Mouse (Mus musculus) urinary bladder, postnatal 14 days (tissue): ENCODE measurements around the gene Mmel1.

Experiments
- DNase-seq: peaks from one replicate; pipeline ENCODE4 v3.0.0; 2021; ENCODE audit warnings: low spot score

Mmel1 gene

DNA sequence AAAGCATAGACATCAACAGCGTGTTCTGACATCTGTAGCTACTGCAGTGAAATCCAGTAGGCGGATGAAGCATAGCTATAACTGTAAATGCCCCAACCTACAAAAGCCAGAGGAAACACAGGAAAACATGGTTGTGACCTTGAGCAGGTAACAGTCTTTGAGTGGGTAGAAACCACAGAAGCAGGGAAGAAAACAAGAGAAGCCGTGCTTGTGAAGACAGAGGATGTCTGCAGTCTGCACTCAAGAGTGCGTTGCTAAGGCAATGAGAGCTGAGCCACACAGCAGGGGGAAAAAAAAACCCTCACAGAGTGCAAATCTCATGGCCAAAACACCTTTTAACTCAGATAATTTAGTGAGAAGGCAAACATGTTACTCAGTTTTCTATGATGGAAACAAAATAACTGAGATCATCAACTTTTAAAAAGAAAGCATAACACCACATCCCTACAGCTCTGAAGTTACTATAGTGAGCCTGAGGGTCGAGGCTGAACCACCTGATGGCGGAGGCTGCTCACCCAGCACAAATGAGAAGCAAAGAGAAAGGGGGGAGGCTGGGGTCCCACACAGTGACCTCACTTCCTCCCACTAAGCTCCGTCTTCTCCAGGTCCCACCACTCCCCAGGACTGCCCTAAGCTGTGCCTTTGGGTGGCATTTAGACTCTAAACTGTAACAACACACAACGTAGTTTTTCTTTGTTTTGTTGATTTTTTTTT, 67.3 kb downstream of the Mmel1 start:
- no peak for DNase-seq

DNA sequence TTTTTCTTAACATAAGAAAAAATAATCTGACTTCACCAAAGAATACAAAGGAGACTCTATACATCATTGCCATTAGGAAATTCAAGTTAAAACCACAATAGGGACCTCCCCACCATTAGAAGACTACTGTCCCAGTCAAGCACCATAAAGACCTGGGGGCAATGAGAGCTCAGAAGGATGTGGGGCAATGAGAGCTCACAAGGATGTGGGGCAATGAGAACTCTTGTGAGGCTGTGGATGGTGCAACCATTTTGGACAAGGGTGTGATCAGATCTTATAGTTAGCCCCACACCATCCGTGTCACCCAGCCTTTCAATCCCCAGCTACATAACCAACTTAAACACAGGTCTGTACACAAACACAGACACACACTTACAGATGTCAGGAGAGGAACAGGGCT, 68.4 kb downstream of the Mmel1 start:
- DNase-seq: no peak

DNA sequence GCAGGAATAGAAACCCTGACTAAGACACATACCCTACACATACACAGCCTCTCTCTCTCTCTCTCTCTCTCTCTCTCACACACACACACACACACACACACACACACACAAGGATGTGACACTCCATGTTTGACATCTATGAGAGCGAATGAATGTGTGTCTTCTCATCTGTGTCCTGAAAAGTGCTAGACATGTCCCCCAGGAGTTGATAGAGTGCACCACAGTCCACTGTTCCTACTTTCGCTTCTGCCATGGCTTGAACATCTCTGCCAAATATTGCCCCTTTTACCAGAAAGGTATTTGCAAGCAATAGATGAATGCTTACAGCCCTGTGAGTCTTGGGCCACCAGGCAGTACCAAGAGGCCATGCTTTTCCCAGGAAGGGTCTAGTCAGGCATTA, 70.8 kb downstream of the Mmel1 start:
- no peak for DNase-seq

DNA sequence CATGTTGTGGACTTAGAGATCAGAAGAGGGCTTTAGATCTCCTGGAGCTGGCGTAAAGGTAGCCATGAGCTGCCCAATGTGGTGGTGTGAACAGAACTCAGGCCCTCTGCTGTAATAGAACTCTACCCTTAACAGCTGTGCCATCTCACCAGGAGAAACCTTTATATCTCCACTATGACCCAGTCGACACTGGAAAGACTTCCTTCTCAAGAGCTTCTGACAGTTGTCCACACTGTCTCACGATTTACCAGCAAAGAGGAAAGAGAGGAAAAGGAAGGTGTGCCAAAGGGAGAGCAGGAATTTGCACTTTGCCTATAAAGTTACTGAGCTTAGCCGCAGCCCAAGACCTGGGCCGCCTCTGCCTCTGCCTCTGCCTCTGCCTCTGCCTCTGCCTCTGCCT, 72.4 kb downstream of the Mmel1 start:
- DNase-seq: no peak

DNA sequence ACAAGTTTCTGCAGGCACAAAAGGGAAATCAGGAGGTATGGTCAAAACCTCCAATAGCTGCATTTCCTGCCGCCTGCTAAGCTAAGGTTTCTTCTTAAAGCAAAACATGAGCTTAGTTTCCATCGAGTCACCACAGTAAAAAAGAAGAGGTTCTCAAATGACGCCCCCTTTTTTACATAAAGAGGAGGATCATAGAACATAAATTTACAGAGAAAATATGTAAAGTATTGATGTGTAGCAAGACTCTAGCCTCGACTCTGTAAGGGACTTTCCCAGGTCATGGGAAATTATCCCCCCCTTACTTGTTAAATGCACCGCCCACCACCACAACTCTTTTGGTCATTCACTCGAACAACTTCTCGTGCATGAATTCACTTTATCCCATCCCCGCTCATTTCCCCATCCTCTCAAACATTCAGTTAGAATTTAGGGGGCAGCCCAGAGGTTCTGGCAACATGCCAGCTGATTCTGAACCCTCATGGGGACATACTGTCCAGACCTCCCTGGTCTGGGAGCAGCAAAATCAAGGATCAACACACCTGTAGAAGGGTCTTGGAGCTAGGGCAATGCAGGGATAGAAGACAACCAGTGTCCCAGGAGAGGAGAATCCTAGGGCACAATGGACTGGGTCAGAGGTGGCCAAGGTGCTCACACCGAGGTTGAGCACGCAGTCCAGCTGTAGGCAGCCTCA, 73.4 kb downstream of the Mmel1 start:
- no peak for DNase-seq

DNA sequence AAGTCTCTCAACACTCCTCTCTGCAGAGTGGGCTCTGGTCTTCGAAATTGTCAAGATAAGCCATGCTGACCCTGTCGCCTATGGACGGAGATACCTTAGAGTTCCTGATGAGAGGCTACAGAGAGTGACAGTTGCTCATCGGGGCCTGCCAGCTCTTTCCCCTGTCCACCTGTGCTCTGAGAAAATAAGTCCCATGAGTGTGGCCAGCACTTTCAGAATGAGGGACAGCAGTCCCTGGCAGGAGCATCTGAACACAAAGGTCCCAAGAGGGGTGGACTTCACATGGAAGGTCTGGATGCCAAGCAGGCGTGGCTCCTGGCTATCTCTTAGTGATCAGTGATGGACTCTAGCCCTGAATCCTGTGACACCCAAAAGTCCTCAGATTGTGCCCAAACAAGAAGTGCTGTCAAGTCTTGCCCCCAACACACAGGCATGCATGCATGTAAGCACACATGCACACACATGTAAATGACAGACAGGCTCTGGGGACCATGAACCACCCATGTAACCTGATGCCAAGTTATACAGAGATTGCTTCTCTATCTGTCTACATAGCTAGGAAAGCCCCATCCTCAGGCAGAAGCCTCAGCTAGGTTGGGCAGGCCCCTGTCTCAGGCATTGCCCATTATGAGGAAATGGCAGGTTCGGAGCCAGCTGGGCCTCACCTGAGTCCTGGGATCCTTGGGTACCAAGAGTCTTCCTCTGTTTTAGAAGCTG, 74.1 kb downstream of the Mmel1 start:
- DNase-seq: no peak

DNA sequence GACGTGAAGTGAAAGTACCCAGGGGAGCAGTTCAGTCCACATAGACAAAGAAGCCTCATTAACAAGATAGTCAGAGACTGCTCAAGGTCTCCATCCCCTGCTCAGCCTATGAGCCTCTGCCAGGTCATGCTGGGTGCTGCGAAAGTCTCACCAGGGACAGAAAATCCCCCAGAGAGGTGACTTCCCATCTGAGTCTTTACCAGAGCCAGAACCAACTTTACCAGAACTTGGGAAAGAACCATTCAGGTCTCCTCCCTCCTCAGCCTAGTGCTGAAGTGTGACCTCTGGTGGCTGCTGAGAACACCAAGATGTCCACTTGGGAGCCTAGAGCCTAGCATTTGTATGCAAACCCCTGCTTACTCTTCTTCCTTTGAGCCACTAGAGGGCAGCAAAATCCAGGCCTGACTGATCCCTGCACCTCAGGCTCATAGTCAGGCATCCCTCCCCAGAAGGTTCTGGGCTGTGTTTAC, 74.8 kb downstream of the Mmel1 start:
- DNase-seq: peak; percentile 80
